Mouse (Mus musculus) liver, embryonic 13.5 days (tissue): ENCODE results near the gene Hnrnph1. TPM values are rescaled to one million over a fixed set of nuclear protein-coding genes. Genes with fewer than 3 reads are reported as not detected.
A peak's percentile ranks its signal among the peaks of the same experiment; 100 is the strongest.

Experiments
- microRNA counts: library from miRNA; unstranded; fragments of <30 nt; microRNA quantifications from one replicate; lab custom pipeline; 2016
- microRNA-seq: library from miRNA; unstranded; fragments of <30 nt; microRNA quantifications from one replicate; pipeline ENCODE4, GENCODE M21; 2016
- polyA plus RNA-seq: library from polyadenylated mRNA; unstranded; fragments of >200 nt; fragmentation: Nextera tagmentation; extraction: Ambion mirVana; gene quantifications from 2 replicates; pipeline ENCODE4 v1.2.1, GENCODE M21; 2015

The Hnrnph1 gene
- polyA plus RNA-seq, 1 experiment from 2014 or later: 124 TPM

MicroRNAs encoded within 50 kb of the gene (microRNA counts, 519-probe panel; counts per million panel counts)
- microRNA mmu-miR-804 (lab: Ali Mortazavi, UCI): 4,635 counts per million, percentile 44 among the panel's probes with 10 or more counts

Small RNA genes within 50 kb of the gene (microRNA-seq; reads per million reads assigned to microRNA genes)
- not detected for gene Mir804

Other genes with a start within 250 kb of the Hnrnph1 start
- 10.9 and 13.7 TPM in 2 replicates for gene Tbc1d9b, start 245.6 kb upstream of the Hnrnph1 start, polyA plus RNA-seq
- 8.1 and 8.5 TPM in 2 replicates for gene Mrnip, start 202.5 kb upstream of the Hnrnph1 start, polyA plus RNA-seq
- gene Sqstm1, start 166.2 kb upstream of the Hnrnph1 start, polyA plus RNA-seq: 132 and 133 TPM in 2 replicates
- 11.4 and 12.1 TPM in 2 replicates for gene Mgat4b, start 166.1 kb upstream of the Hnrnph1 start, polyA plus RNA-seq
- 0.49 and 0.99 TPM in 2 replicates for gene Ltc4s, start 138.4 kb upstream of the Hnrnph1 start, polyA plus RNA-seq
- 1.2 and 1.4 TPM in 2 replicates for gene Maml1, start 84.7 kb upstream of the Hnrnph1 start, polyA plus RNA-seq
- gene Canx, start 51.3 kb upstream of the Hnrnph1 start, polyA plus RNA-seq: 213 and 261 TPM in 2 replicates
- not detected in 2 replicates for gene Cby3, start 22.5 kb upstream of the Hnrnph1 start, polyA plus RNA-seq
- gene Rufy1, start 54.1 kb downstream of the Hnrnph1 start, polyA plus RNA-seq: 8.2 and 9.8 TPM in 2 replicates
- gene Adamts2, start 225.1 kb downstream of the Hnrnph1 start, polyA plus RNA-seq: 1.4 and 1.6 TPM in 2 replicates